Mouse (Mus musculus): Measurements from ENCODE around the gene Ap4b1. TPM values are rescaled to one million over a fixed set of nuclear protein-coding genes. Genes with fewer than 3 reads are reported as not detected.

The Ap4b1 gene
- polyA plus RNA-seq, 1 experiment from 2014 or later = 15.9 TPM

Other genes with a start within 250 kb of the Ap4b1 start
- gene Syt6, start 234.3 kb upstream of the Ap4b1 start, polyA plus RNA-seq (2015; fragmentation: Nextera tagmentation; extraction: Ambion mirVana) = 0.02 TPM in 1 of 2 replicates, not detected in the other
- gene Atg4a-ps, start 163.5 kb upstream of the Ap4b1 start, polyA plus RNA-seq (2015; fragmentation: Nextera tagmentation; extraction: Ambion mirVana) = 0.18 and 0.19 TPM in 2 replicates
- 1.8 and 2.0 TPM in 2 replicates for gene Olfml3, start 71.5 kb upstream of the Ap4b1 start, polyA plus RNA-seq (2015; fragmentation: Nextera tagmentation; extraction: Ambion mirVana)
- gene Gm10964, start 70.2 kb upstream of the Ap4b1 start, polyA plus RNA-seq (2015; fragmentation: Nextera tagmentation; extraction: Ambion mirVana) = not detected in 2 replicates
- 15.3 and 16.4 TPM in 2 replicates for gene Hipk1, start 18.0 kb upstream of the Ap4b1 start, polyA plus RNA-seq (2015; fragmentation: Nextera tagmentation; extraction: Ambion mirVana)
- 24.1 and 28.5 TPM in 2 replicates for gene Dclre1b, start 76 bp upstream of the Ap4b1 start, polyA plus RNA-seq (2015; fragmentation: Nextera tagmentation; extraction: Ambion mirVana)
- 0.70 and 1.1 TPM in 2 replicates for gene Gm43064, start 53 bp downstream of the Ap4b1 start, polyA plus RNA-seq (2015; fragmentation: Nextera tagmentation; extraction: Ambion mirVana)
- gene Bcl2l15, start 23.1 kb downstream of the Ap4b1 start, polyA plus RNA-seq (2015; fragmentation: Nextera tagmentation; extraction: Ambion mirVana) = 1.5 and 1.7 TPM in 2 replicates
- 3.0 and 3.8 TPM in 2 replicates for gene Ptpn22, start 50.3 kb downstream of the Ap4b1 start, polyA plus RNA-seq (2015; fragmentation: Nextera tagmentation; extraction: Ambion mirVana)
- 3.1 and 3.2 TPM in 2 replicates for gene Rsbn1, start 104.6 kb downstream of the Ap4b1 start, polyA plus RNA-seq (2015; fragmentation: Nextera tagmentation; extraction: Ambion mirVana)
- gene Phtf1, start 158.6 kb downstream of the Ap4b1 start, polyA plus RNA-seq (2015; fragmentation: Nextera tagmentation; extraction: Ambion mirVana) = 3.4 and 4.0 TPM in 2 replicates